Mouse (Mus musculus) heart, embryonic 12.5 days (tissue): ENCODE measurements at regions not wholly inside any gene's neighbourhood (a gene's known extent, or its start where the extent isn't known, plus 50 kb on each side); places are given as distances from the start of the nearest gene placed in this dataset.
A peak's percentile ranks its signal among the peaks of the same experiment; 100 is the strongest.

Experiments
- ATAC-seq: fragments of 200-750 bp; cut with Nextera tagmentation; 2 replicates; pipeline ENCODE4 v1.8.0; 2017; ENCODE audit warnings: moderate TSS enrichment, moderate library complexity; ENCODE audit not compliant: insufficient number of reproducible peaks, low FRiP score
- H3K27ac ChIP-seq: fragments of 300-500 bp; sonication (generic); 2 replicates; pipeline ENCODE4 v1.5.1; 2016; ENCODE audit warnings: mild to moderate bottlenecking, moderate library complexity; ENCODE audit not compliant: poor library complexity, severe bottlenecking
- H3K27me3 ChIP-seq: fragments of 300-500 bp; sonication (generic); replicated peaks from 2 replicates; pipeline ENCODE4 v1.6.1; 2016; ENCODE audit warnings: mild to moderate bottlenecking, moderate library complexity
- H3K36me3 ChIP-seq: fragments of 300-500 bp; sonication (generic); 2 replicates; pipeline ENCODE4 v1.6.1; 2016; ENCODE audit warnings: mild to moderate bottlenecking, moderate library complexity
- H3K4me1 ChIP-seq: fragments of 300-500 bp; sonication (generic); replicated peaks from 2 replicates; pipeline ENCODE4 v1.6.1; 2016; ENCODE audit warnings: mild to moderate bottlenecking
- H3K4me2 ChIP-seq: fragments of 300-500 bp; sonication (generic); 2 replicates; pipeline ENCODE4 v1.6.1; 2016; ENCODE audit warnings: mild to moderate bottlenecking, moderate library complexity
- H3K4me3 ChIP-seq: fragments of 300-500 bp; sonication (generic); 2 replicates; pipeline ENCODE4 v1.5.1; 2016; ENCODE audit warnings: mild to moderate bottlenecking
- H3K9ac ChIP-seq: fragments of 300-500 bp; sonication (generic); 2 replicates; pipeline ENCODE4 v1.6.1; 2016; ENCODE audit warnings: mild to moderate bottlenecking, moderate library complexity
- H3K9me3 ChIP-seq: fragments of 300-500 bp; sonication (generic); replicated peaks from 2 replicates; pipeline ENCODE4 v1.6.1; 2016; ENCODE audit warnings: mild to moderate bottlenecking, moderate library complexity
- WGBS: fragments of 180-500 bp; shearing (Covaris S2); methylation state at CpG from one replicate; pipeline ENCODE4 v1.1.7; 2016; 5-methylcytosine and 5-hydroxymethylcytosine counted together

GRCm38 (mm10) chr15:36874555-36874954 is 133.0 kb downstream of the Zfp706 start:
- H3K9me3 ChIP-seq, result no peaks in the 10 kb centered on the region
- H3K27me3 ChIP-seq, result no peaks in the 10 kb centered on the region
- H3K27ac ChIP-seq, result peak overlapping the region; percentile 86
- H3K36me3 ChIP-seq, result no peaks in the 10 kb centered on the region
- no peak overlapping the region for H3K4me3 ChIP-seq
- H3K4me2 ChIP-seq, result no peak overlapping the region
- no peak for ATAC-seq
- WGBS, result 80% methylated on average over 4 of the region's 4 CpGs
- no peak overlapping the region for H3K9ac ChIP-seq
- H3K4me1 ChIP-seq, result peaks cover 61% of the 10 kb centered on the region

- WGBS, result 50% methylated on average over 5 of the region's 5 CpGs
- H3K27ac ChIP-seq, result peak overlapping the region; percentile 86
- peaks cover 54% of the 10 kb centered on the region for H3K4me1 ChIP-seq
- H3K4me3 ChIP-seq, result no peak overlapping the region
- H3K9me3 ChIP-seq, result no peaks in the 10 kb centered on the region
- peak overlapping the region; percentile 35 for H3K4me2 ChIP-seq
- H3K36me3 ChIP-seq, result no peaks in the 10 kb centered on the region
- H3K27me3 ChIP-seq, result no peaks in the 10 kb centered on the region
- H3K9ac ChIP-seq, result peak overlapping the region; percentile 32; the same call in 1 of the 2 replicates
- no peak for ATAC-seq
These were observed 133.7 kb downstream of the Zfp706 start for GRCm38 (mm10) chr15:36873884-36874243.

- WGBS, result 20% methylated on average over 10 of the region's 10 CpGs
- no peak overlapping the region for H3K4me3 ChIP-seq
These were observed 134.3 kb downstream of the Zfp706 start for GRCm38 (mm10) chr15:36873058-36873883.

GRCm38 (mm10) chr15:36872566-36872965 is 135.0 kb downstream of the Zfp706 start:
- WGBS, result 49% methylated on average over 2 of the region's 2 CpGs
- Histone ChIP-seq H3K27ac (peak overlapping the region; percentile 86), H3K9ac (no peak overlapping the region), H3K4me2 (no peak overlapping the region), H3K36me3 (no peaks in the 10 kb centered on the region), H3K9me3 (no peaks in the 10 kb centered on the region), H3K27me3 (no peaks in the 10 kb centered on the region), H3K4me1 (peaks cover 45% of the 10 kb centered on the region), H3K4me3 (no peak overlapping the region)
- ATAC-seq, result no peak

More at GRCm38 (mm10) chr15:36873058-36873883, 134.3 kb downstream of the Zfp706 start:
- Histone ChIP-seq H3K36me3 (no peaks in the 10 kb centered on the region), H3K9me3 (no peaks in the 10 kb centered on the region), H3K4me2 (peak overlapping the region; percentile 35), H3K4me1 (peaks cover 48% of the 10 kb centered on the region), H3K27ac (peak overlapping the region; percentile 86), H3K27me3 (no peaks in the 10 kb centered on the region), H3K9ac (peak overlapping the region; percentile 32; the same call in 1 of the 2 replicates)
- peak; percentile 70 for ATAC-seq

DNA sequence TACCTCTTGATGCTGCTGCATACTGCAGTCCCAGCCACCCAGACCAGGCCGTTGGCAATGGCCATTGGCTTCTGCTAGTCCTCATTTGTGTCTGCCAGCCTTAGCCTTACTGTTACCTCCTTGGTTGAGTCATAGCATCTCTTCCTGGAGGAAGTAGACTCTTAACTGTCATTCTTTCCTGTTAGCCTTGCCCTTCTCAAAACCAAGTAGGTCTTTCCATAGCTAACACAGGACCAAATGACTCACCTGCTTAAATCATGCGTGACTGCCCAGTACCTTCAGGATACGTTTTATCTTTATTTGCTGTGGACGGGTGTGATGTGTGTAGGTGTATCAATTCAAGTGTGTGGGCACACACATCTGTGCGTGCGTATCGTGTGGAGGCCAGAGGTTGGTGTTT is 136.9 kb downstream of the Zfp706 start:
- no peak overlapping the region for H3K27ac ChIP-seq
- H3K9me3 ChIP-seq, result no peaks in the 10 kb centered on the region
- H3K9ac ChIP-seq, result no peak overlapping the region
- H3K27me3 ChIP-seq, result no peaks in the 10 kb centered on the region
- ATAC-seq, result no peak
- WGBS, result 88% methylated on average over 7 of the region's 7 CpGs
- H3K36me3 ChIP-seq, result no peaks in the 10 kb centered on the region
- no peak overlapping the region for H3K4me3 ChIP-seq
- H3K4me2 ChIP-seq, result no peak overlapping the region
- peaks cover 37% of the 10 kb centered on the region for H3K4me1 ChIP-seq

DNA sequence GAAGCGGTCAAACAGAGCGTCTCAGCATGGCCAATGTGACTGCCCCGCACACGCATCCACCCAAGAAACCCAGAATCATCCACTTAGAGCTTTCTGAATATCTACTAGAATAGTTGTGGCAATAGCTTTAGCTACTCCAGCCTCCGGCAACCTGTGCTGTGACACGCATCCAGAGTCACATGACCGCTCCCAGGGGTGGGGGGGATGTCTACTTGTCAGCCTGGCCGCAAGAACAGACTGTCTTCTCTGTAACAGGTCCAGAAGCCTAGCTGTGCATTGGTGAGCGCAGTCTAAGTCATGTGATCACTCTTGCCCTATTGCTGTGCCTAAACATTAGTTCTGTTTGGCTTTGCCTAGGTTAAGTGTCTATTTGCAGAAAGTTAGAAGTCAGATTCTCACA is 137.5 kb downstream of the Zfp706 start:
- Histone ChIP-seq H3K4me2 (no peak overlapping the region), H3K4me1 (peaks cover 31% of the 10 kb centered on the region), H3K9me3 (no peaks in the 10 kb centered on the region), H3K36me3 (no peaks in the 10 kb centered on the region), H3K27ac (no peak overlapping the region), H3K4me3 (no peak overlapping the region), H3K9ac (no peak overlapping the region), H3K27me3 (no peaks in the 10 kb centered on the region)
- ATAC-seq, result no peak
- WGBS, result 83% methylated on average over 9 of the region's 9 CpGs

- no peaks in the 10 kb centered on the region for H3K27me3 ChIP-seq
- no peak overlapping the region for H3K4me3 ChIP-seq
- H3K4me1 ChIP-seq, result no peaks in the 10 kb centered on the region
- no peak for ATAC-seq
- H3K27ac ChIP-seq, result no peak overlapping the region
- WGBS, result 46% methylated on average over 1 of the region's 1 CpGs
- no peaks in the 10 kb centered on the region for H3K36me3 ChIP-seq
- no peak overlapping the region for H3K4me2 ChIP-seq
- no peak overlapping the region for H3K9ac ChIP-seq
- H3K9me3 ChIP-seq, result peaks cover 7% of the 10 kb centered on the region; the same call in 1 of the 2 replicates
These were observed 141.5 kb downstream of the Zfp706 start for GRCm38 (mm10) chr15:36866088-36866487.

- WGBS, result 51% methylated on average over 3 of the region's 3 CpGs
- no peak overlapping the region for H3K9ac ChIP-seq
These were observed 142.2 kb downstream of the Zfp706 start for GRCm38 (mm10) chr15:36865332-36865731.

DNA sequence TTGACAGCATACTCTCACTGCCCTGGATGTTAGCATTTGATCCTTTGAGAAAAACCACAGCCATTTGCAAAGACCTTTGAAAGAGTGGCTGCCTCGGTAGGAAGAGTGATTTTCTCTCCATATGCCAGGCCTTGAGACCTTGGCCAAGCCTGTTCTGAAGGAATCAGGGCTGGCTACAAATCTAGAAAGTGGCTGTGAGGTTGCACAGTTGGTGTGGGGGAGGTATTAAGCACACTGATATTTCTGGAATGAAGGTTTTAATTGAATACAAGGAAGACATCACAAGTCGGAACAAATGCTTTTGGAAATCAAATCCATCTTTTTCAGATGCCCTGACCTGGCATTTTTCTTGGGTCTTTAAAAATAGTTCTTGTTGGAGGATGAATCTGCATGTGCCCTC is 143.5 kb downstream of the Zfp706 start:
- no peaks in the 10 kb centered on the region for H3K27me3 ChIP-seq
- no peaks in the 10 kb centered on the region for H3K36me3 ChIP-seq
- no peak overlapping the region for H3K4me3 ChIP-seq
- peaks cover 7% of the 10 kb centered on the region; the same call in 1 of the 2 replicates for H3K9me3 ChIP-seq
- no peak overlapping the region for H3K27ac ChIP-seq
- no peak overlapping the region for H3K4me2 ChIP-seq
- no peaks in the 10 kb centered on the region for H3K4me1 ChIP-seq
- no peak for ATAC-seq
- WGBS, result 59% methylated on average over 2 of the region's 2 CpGs
- H3K9ac ChIP-seq, result no peak overlapping the region

More at GRCm38 (mm10) chr15:36865332-36865731, 142.2 kb downstream of the Zfp706 start:
- H3K27me3 ChIP-seq, result no peaks in the 10 kb centered on the region
- peaks cover 7% of the 10 kb centered on the region; the same call in 1 of the 2 replicates for H3K9me3 ChIP-seq
- H3K4me3 ChIP-seq, result no peak overlapping the region
- no peaks in the 10 kb centered on the region for H3K36me3 ChIP-seq
- ATAC-seq, result no peak
- no peak overlapping the region for H3K4me2 ChIP-seq
- H3K4me1 ChIP-seq, result no peaks in the 10 kb centered on the region
- H3K27ac ChIP-seq, result no peak overlapping the region

- Histone ChIP-seq H3K4me3 (no peak overlapping the region), H3K4me1 (peaks cover 33% of the 10 kb centered on the region), H3K27me3 (no peaks in the 10 kb centered on the region), H3K9ac (no peak overlapping the region), H3K4me2 (no peak overlapping the region), H3K27ac (no peak overlapping the region), H3K36me3 (no peaks in the 10 kb centered on the region), H3K9me3 (peaks cover 7% of the 10 kb centered on the region; the same call in 1 of the 2 replicates)
- WGBS, result 76% methylated on average over 4 of the region's 4 CpGs
- ATAC-seq, result no peak
These were observed 148.9 kb downstream of the Zfp706 start for GRCm38 (mm10) chr15:36858711-36859110.

GRCm38 (mm10) chr15:36857622-36858021 is 150.0 kb downstream of the Zfp706 start:
- H3K4me1 ChIP-seq, result peaks cover 33% of the 10 kb centered on the region
- H3K27me3 ChIP-seq, result no peaks in the 10 kb centered on the region
- H3K9me3 ChIP-seq, result peaks cover 5% of the 10 kb centered on the region; the same call in 1 of the 2 replicates
- no peak for ATAC-seq
- H3K9ac ChIP-seq, result no peak overlapping the region
- H3K36me3 ChIP-seq, result no peaks in the 10 kb centered on the region
- 91% methylated on average over 1 of the region's 1 CpGs for WGBS
- H3K4me3 ChIP-seq, result no peak overlapping the region
- no peak overlapping the region for H3K4me2 ChIP-seq
- no peak overlapping the region; the same call in 1 of the 2 replicates for H3K27ac ChIP-seq
